Comparison of ENCODE assay signal across 28 mouse cellular contexts in the genomic region with DNA sequence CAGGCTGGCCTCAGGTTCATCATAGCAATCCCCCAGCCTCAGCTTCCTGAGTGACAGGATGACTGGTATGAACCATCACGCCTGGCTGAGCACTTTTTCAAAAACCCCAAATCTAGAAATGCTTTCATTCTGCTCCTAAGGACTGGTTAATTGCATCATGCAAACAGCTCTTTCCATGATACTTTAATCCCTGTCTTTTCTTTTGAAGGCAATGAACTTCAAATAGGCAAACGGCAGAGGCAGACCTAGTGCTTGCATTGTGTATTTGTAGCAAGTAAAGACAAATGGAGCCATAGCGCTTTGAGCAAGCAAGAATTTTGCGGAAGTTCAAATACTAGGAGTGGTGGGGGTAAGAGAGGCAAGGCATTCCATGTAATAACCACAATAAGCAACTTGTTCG. TPM values are rescaled to one million over a fixed set of nuclear protein-coding genes. Genes with fewer than 3 reads are reported as not detected.
DNase-seq lines count a peak whose midpoint lies in the region; ATAC-seq lines count a peak whose summit lies in the region.
"Had no signal": no experiment of that assay in that cellular context is flagged by ENCODE, and none has a peak within 500 bp of the region (broad histone marks: within the 10 kb centered on the region; RNA-seq: fewer than 3 reads in every experiment).

No protein-coding gene starts in this region.

- WGBS in forebrain, embryonic 10.5 days = 49% methylated on average over 5 of the region's 5 CpGs
- 15% methylated on average over 5 of the region's 5 CpGs for WGBS in forebrain, embryonic 13.5 days
- WGBS in midbrain, embryonic 11.5 days = 42% methylated on average over 5 of the region's 5 CpGs
- WGBS in midbrain, embryonic 13.5 days = 35% methylated on average over 5 of the region's 5 CpGs

- peak; percentile 22 for DNase-seq in forebrain, embryonic 10.5 days (ENCODE audit: extremely low spot score, low spot score)
- peak; percentile 85 for DNase-seq in midbrain, embryonic 11.5 days (ENCODE audit: low spot score, missing footprints)
- DNase-seq in Muller cell, postnatal 12 days (ENCODE audit: inconsistent ontology term) = peak; percentile 55
- DNase-seq in retina, embryonic 14.5 days (ENCODE audit: low spot score) = peak; percentile 46
- no peak for DNase-seq in layer of hippocampus, adult 18-20 months (ENCODE audit: low spot score in 2 of 2)
- no peak for DNase-seq in lung, postnatal 25 days (ENCODE audit: low spot score)
- DNase-seq: adrenal gland, postnatal 10 days; adrenal gland, postnatal 36 days; cerebellum, adult 11 months; cerebellum, adult 2 months; cerebellum, adult 9-11 months; cerebellum, postnatal 25 days; gastrocnemius, postnatal 10 days; gastrocnemius, postnatal 36 days; heart, postnatal 36 days had no signal

- no peaks in the 10 kb centered on the region; the same call in 1 of the 2 replicates for H3K9me3 ChIP-seq in forebrain, embryonic 10.5 days
- no peaks in the 10 kb centered on the region for H3K9me3 ChIP-seq in forebrain, embryonic 13.5 days (replicated peaks)
- H3K9me3 ChIP-seq in midbrain, embryonic 11.5 days (ENCODE audit: control insufficient read depth, low read length) = no peaks in the 10 kb centered on the region
- H3K9me3 ChIP-seq in midbrain, embryonic 13.5 days = no peaks in the 10 kb centered on the region
- H3K9me3 ChIP-seq: embryonic facial prominence, embryonic 12.5 days; embryonic facial prominence, embryonic 15.5 days; forebrain, embryonic 12.5 days; hindbrain, embryonic 10.5 days; hindbrain, embryonic 13.5 days had no signal

- H3K4me1 ChIP-seq in forebrain, embryonic 10.5 days = peaks cover 67% of the 10 kb centered on the region
- peaks cover 54% of the 10 kb centered on the region for H3K4me1 ChIP-seq in forebrain, embryonic 13.5 days
- peaks cover 45% of the 10 kb centered on the region for H3K4me1 ChIP-seq in midbrain, embryonic 11.5 days (ENCODE audit: control insufficient read depth, insufficient read depth, low read length)
- H3K4me1 ChIP-seq in midbrain, embryonic 13.5 days (replicated peaks) = peaks cover 50% of the 10 kb centered on the region

- H3K4me2 ChIP-seq in forebrain, embryonic 13.5 days = no peak overlapping the region
- no peak overlapping the region for H3K4me2 ChIP-seq in midbrain, embryonic 11.5 days
- no peak overlapping the region for H3K4me2 ChIP-seq in midbrain, embryonic 13.5 days (replicated peaks)
- H3K4me2 ChIP-seq: embryonic facial prominence, embryonic 12.5 days; embryonic facial prominence, embryonic 15.5 days; forebrain, embryonic 12.5 days; heart, embryonic 11.5 days; hindbrain, embryonic 13.5 days had no signal

- ATAC-seq in forebrain, embryonic 13.5 days = no peak
- ATAC-seq in midbrain, embryonic 11.5 days (ENCODE audit: low FRiP score) = no peak
- ATAC-seq in midbrain, embryonic 13.5 days = no peak
- ATAC-seq: forebrain, embryonic 16.5 days; hindbrain, embryonic 16.5 days; Patski had no signal

- H3K36me3 ChIP-seq in forebrain, embryonic 10.5 days (replicated peaks) = no peaks in the 10 kb centered on the region
- no peaks in the 10 kb centered on the region for H3K36me3 ChIP-seq in forebrain, embryonic 13.5 days (ENCODE audit: poor library complexity, severe bottlenecking)
- H3K36me3 ChIP-seq in midbrain, embryonic 11.5 days (ENCODE audit: control insufficient read depth, insufficient read depth, low read length) = no peaks in the 10 kb centered on the region
- no peaks in the 10 kb centered on the region for H3K36me3 ChIP-seq in midbrain, embryonic 13.5 days
- H3K36me3 ChIP-seq: embryonic facial prominence, embryonic 12.5 days; embryonic facial prominence, embryonic 15.5 days; forebrain, embryonic 12.5 days; hindbrain, embryonic 10.5 days; hindbrain, embryonic 13.5 days had no signal

- no peak overlapping the region for H3K27ac ChIP-seq in forebrain, embryonic 10.5 days
- no peak overlapping the region for H3K27ac ChIP-seq in forebrain, embryonic 13.5 days
- no peak overlapping the region; the same call in 1 of the 2 replicates for H3K27ac ChIP-seq in midbrain, embryonic 11.5 days (ENCODE audit: low read depth, low read length)
- no peak overlapping the region; the same call in 1 of the 2 replicates for H3K27ac ChIP-seq in midbrain, embryonic 13.5 days
- H3K27ac ChIP-seq: embryonic facial prominence, embryonic 12.5 days; embryonic facial prominence, embryonic 15.5 days; forebrain, embryonic 12.5 days; hindbrain, embryonic 10.5 days; hindbrain, embryonic 13.5 days had no signal

- H3K4me3 ChIP-seq in forebrain, embryonic 10.5 days = no peak overlapping the region
- no peak overlapping the region for H3K4me3 ChIP-seq in forebrain, embryonic 13.5 days
- no peak overlapping the region for H3K4me3 ChIP-seq in midbrain, embryonic 11.5 days (ENCODE audit: low read depth, low read length)
- H3K4me3 ChIP-seq in midbrain, embryonic 13.5 days (replicated peaks) = no peak overlapping the region
- H3K4me3 ChIP-seq: embryonic facial prominence, embryonic 12.5 days; embryonic facial prominence, embryonic 15.5 days; forebrain, embryonic 12.5 days; hindbrain, embryonic 10.5 days; hindbrain, embryonic 13.5 days had no signal

- H3K9ac ChIP-seq in forebrain, embryonic 13.5 days = no peak overlapping the region
- no peak overlapping the region for H3K9ac ChIP-seq in midbrain, embryonic 11.5 days (ENCODE audit: low read length)
- no peak overlapping the region for H3K9ac ChIP-seq in midbrain, embryonic 13.5 days (replicated peaks)
- H3K9ac ChIP-seq: embryonic facial prominence, embryonic 15.5 days; forebrain, embryonic 12.5 days; hindbrain, embryonic 13.5 days had no signal

- peaks cover 32% of the 10 kb centered on the region for H3K27me3 ChIP-seq in forebrain, embryonic 10.5 days (ENCODE audit: poor library complexity, severe bottlenecking)
- no peaks in the 10 kb centered on the region for H3K27me3 ChIP-seq in forebrain, embryonic 13.5 days
- H3K27me3 ChIP-seq in midbrain, embryonic 11.5 days (ENCODE audit: control insufficient read depth, insufficient read depth, low read length) = no peaks in the 10 kb centered on the region
- H3K27me3 ChIP-seq in midbrain, embryonic 13.5 days = no peaks in the 10 kb centered on the region
- H3K27me3 ChIP-seq: embryonic facial prominence, embryonic 12.5 days; embryonic facial prominence, embryonic 15.5 days; forebrain, embryonic 12.5 days; hindbrain, embryonic 13.5 days had no signal

RNA-seq across cellular contexts. Expression of gene Tmem218, which starts 26.4 kb away (rescaled TPM):
- polyA plus RNA-seq in forebrain, embryonic 10.5 days (2016; fragmentation: Nextera tagmentation; extraction: Ambion mirVana) = 12.6 and 12.9 TPM in 2 replicates
- 12.6 and 13.0 TPM in 2 replicates for polyA plus RNA-seq in forebrain, embryonic 13.5 days (2015; fragmentation: Nextera tagmentation; extraction: Ambion mirVana)
- polyA plus RNA-seq in midbrain, embryonic 11.5 days (2014; fragmentation: Nextera tagmentation; extraction: Ambion mirVana) = 17.3 and 19.2 TPM in 2 replicates
- 11.4 and 12.7 TPM in 2 replicates for polyA plus RNA-seq in midbrain, embryonic 13.5 days (2015; fragmentation: Nextera tagmentation; extraction: Ambion mirVana)
- total RNA-seq in layer of hippocampus, adult 18-20 months (2021) = 1 to 10 TPM; 7.8 to 8.0 TPM

RNA-seq across cellular contexts. Expression of gene Pknox2, which starts 34.4 kb away (rescaled TPM):
- polyA plus RNA-seq in forebrain, embryonic 10.5 days (2016; fragmentation: Nextera tagmentation; extraction: Ambion mirVana) = 35.3 and 36.8 TPM in 2 replicates
- 18.7 and 23.4 TPM in 2 replicates for polyA plus RNA-seq in forebrain, embryonic 13.5 days (2015; fragmentation: Nextera tagmentation; extraction: Ambion mirVana)
- polyA plus RNA-seq in midbrain, embryonic 11.5 days (2014; fragmentation: Nextera tagmentation; extraction: Ambion mirVana) = 20.2 and 20.3 TPM in 2 replicates
- 30.1 and 33.1 TPM in 2 replicates for polyA plus RNA-seq in midbrain, embryonic 13.5 days (2015; fragmentation: Nextera tagmentation; extraction: Ambion mirVana)
- 10 to 100 TPM; 38.3 to 39.2 TPM for total RNA-seq in layer of hippocampus, adult 18-20 months (2021)
- total RNA-seq: common myeloid progenitor, adult 5-6 weeks; granulocyte monocyte progenitor cell, adult 5-6 weeks had no signal

Comparison
In these comparisons a context has a peak if more than half of its experiments do, and no peak if none do; other contexts are left out.
1. DNase-seq: peak in forebrain, embryonic 10.5 days (single experiment), midbrain, embryonic 11.5 days (single experiment), Muller cell, postnatal 12 days (single experiment) and retina, embryonic 14.5 days (single experiment); none in layer of hippocampus, adult 18-20 months (0 of 2) and lung, postnatal 25 days (single experiment).